Mouse (Mus musculus) frontal cortex, postnatal 36 days (tissue): ENCODE measurements around the gene 2810006K23Rik.
A peak's percentile ranks its signal among the peaks of the same experiment; 100 is the strongest.
"Not testable (repeated sequence)": the region's sequence is repeated elsewhere in the genome, so short reads cannot be mapped to it uniquely, and the experiment has no call there.

Source experiments
- DNase-seq, 2 experiments: peaks; one replicate each; pipeline ENCODE4 v3.0.0; 2022; ENCODE audit warnings: low spot score in 2 of 2

The 2810006K23Rik gene

GRCm38 (mm10) chr5:124327510-124328364 lies at the start of gene 2810006K23Rik, which contains the start of gene Mphosph9:
TSS of gene 2810006K23Rik (plus strand) at chr5:124328089.
TSS of gene Mphosph9 (minus strand) at chr5:124327972.
- DNase-seq = peak; percentile 99 to 100

- DNase-seq = no peak
Observed at GRCm38 (mm10) chr5:124282854-124283253, 45.0 kb upstream of the 2810006K23Rik start.

- DNase-seq = no peak
Observed at GRCm38 (mm10) chr5:124284330-124284729, 43.6 kb upstream of the 2810006K23Rik start.

GRCm38 (mm10) chr5:124287616-124288247 lies 40.2 kb upstream of the 2810006K23Rik start:
- DNase-seq = peak; percentile 30 to 61

- peak in 1 of 2 experiments; percentile 39 for DNase-seq
Observed at GRCm38 (mm10) chr5:124290216-124290615, 37.7 kb upstream of the 2810006K23Rik start.

GRCm38 (mm10) chr5:124293967-124294366 lies 33.9 kb upstream of the 2810006K23Rik start:
- DNase-seq = peak in 1 of 2 experiments; percentile 30

- DNase-seq = no peak
Observed at GRCm38 (mm10) chr5:124296475-124296874, 31.4 kb upstream of the 2810006K23Rik start.

- not testable (repeated sequence) for DNase-seq
Observed at GRCm38 (mm10) chr5:124299307-124299706, 28.6 kb upstream of the 2810006K23Rik start.

- DNase-seq = no peak
Observed at GRCm38 (mm10) chr5:124300132-124300531, 27.8 kb upstream of the 2810006K23Rik start.

- DNase-seq = not testable (repeated sequence)
Observed at GRCm38 (mm10) chr5:124302853-124303252, 25.0 kb upstream of the 2810006K23Rik start.

- DNase-seq = no peak
Observed at GRCm38 (mm10) chr5:124309155-124309554, 18.7 kb upstream of the 2810006K23Rik start.

- DNase-seq = no peak
Observed at GRCm38 (mm10) chr5:124310091-124310490, 17.8 kb upstream of the 2810006K23Rik start.

- no peak for DNase-seq
Observed at GRCm38 (mm10) chr5:124315498-124315897, 12.4 kb upstream of the 2810006K23Rik start.

GRCm38 (mm10) chr5:124315941-124316340 lies 11.9 kb upstream of the 2810006K23Rik start:
- no peak for DNase-seq

- no peak for DNase-seq
Observed at GRCm38 (mm10) chr5:124317648-124318047, 10.2 kb upstream of the 2810006K23Rik start.

- DNase-seq = no peak
Observed at GRCm38 (mm10) chr5:124326829-124327228, 1.1 kb upstream of the 2810006K23Rik start.

- DNase-seq = no peak
Observed at GRCm38 (mm10) chr5:124330086-124330485, 2.2 kb downstream of the 2810006K23Rik start.

GRCm38 (mm10) chr5:124334392-124334791 lies 6.5 kb downstream of the 2810006K23Rik start:
- peak; percentile 39 to 59 for DNase-seq

GRCm38 (mm10) chr5:124337103-124337502 lies 9.2 kb downstream of the 2810006K23Rik start:
- DNase-seq = no peak

GRCm38 (mm10) chr5:124337909-124338308 lies 10.0 kb downstream of the 2810006K23Rik start:
- peak; percentile 58 to 74 for DNase-seq

GRCm38 (mm10) chr5:124338791-124339190 lies 10.9 kb downstream of the 2810006K23Rik start:
- DNase-seq = no peak

- not testable (repeated sequence) for DNase-seq
Observed at GRCm38 (mm10) chr5:124341753-124342339, 14.0 kb downstream of the 2810006K23Rik start.
